Mouse (Mus musculus) thymus, postnatal 36 days (tissue): Measurements from ENCODE around the gene Snapin.

ENCODE experiments used
- DNase-seq, 2 experiments: peaks; one replicate each; pipeline ENCODE4 v3.0.0; 2022; ENCODE audit warnings: mixed read lengths in 2 of 2

The Snapin gene

DNA sequence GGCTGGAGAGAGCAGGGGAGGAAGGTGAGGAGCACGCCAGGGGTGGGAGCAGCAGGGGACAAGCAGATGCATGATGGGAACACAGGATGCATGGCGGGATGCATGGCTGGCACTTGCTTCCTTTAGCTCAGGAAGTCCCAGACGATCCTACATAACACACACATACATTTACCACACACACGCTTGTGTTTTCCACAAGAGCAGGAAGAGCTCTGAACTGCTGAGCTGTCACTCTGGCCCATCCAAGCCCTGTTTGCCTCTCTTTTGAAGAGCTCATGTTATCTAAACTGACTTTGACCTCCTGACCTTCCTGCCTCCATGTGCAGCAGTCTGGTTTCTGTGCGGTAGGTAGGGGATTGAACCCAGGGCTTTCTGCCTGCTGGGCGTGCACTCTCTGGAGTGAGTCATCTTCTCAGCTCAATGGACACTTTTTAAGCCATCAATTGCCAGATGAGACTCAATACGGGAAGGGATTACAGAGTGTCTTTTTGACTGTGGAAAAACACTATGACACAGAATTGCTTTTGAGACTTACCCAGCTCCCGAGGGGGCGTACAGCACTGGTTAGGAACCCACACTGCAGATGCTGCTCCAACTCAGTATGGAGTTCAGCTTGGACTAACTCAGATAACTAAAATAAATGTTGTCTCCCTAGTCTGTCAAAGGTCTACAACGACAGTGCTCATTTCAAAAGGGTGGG, 39.3 kb downstream of the Snapin start:
- DNase-seq = no peak

- no peak for DNase-seq
These were observed 40.0 kb downstream of the Snapin start for GRCm38 (mm10) chr3:90450874-90451273.

- no peak for DNase-seq
These were observed 42.2 kb downstream of the Snapin start for GRCm38 (mm10) chr3:90448626-90449025.

- no peak for DNase-seq
These were observed 43.7 kb downstream of the Snapin start for GRCm38 (mm10) chr3:90447123-90447494.

GRCm38 (mm10) chr3:90446389-90447122, 44.3 kb downstream of the Snapin start:
- peak; percentile 67 to 70 for DNase-seq

DNA sequence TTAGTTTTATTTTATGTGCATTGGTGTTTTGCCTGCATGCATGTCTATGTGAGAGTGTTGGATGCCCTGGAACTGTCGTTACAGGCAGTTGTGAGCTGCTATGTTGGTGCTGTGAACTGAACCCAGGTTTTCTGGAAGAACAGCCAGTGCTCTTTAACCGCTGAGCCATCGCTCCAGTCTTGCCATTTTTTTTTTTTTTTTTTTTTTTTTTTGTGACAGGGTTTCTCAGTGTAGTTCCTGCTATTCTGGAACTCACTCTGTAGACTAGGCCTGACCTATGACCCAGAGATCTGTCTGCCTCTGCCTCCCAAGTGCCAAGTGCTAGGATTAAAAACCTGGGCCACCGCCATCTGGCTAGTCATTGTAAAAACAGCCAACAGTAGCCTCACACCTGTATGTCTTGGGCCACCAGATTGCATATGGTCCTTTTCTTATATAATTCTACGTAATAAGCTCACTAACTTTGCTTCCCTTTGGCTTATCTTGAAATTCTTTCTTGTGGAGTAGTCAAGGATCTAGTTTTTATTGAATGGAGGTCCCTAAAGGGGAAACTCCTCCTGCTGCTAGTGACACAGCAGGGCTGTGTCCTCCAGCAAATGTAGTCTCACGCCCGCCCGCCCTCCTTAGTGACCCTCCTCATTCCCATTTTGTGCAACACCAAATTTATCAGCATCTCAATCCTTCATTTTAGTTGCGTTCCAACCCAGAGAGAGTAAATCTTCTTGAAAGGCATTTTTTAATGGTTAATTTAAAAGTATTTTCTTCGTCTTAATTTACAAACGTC, 45.2 kb downstream of the Snapin start:
- DNase-seq = no peak

DNA sequence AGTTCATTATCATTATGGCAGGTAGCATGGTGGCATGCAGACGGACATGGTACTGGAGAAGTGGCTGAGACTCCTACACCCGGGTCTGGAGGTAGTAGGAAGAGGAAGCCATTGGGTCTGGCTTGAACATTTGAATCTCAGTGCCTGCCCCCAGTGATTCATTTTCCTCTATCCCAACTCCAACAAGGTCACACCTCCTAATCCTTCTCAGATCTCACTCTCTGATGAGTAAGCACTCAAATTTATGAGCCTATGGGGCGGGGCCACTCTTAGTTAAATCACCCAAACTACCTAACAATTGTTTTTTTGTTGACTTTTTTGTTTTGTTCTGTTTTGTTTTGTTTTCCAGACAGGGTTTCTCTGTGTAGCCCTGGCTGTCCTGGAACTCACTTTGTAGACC, 46.9 kb downstream of the Snapin start:
- no peak for DNase-seq

DNA sequence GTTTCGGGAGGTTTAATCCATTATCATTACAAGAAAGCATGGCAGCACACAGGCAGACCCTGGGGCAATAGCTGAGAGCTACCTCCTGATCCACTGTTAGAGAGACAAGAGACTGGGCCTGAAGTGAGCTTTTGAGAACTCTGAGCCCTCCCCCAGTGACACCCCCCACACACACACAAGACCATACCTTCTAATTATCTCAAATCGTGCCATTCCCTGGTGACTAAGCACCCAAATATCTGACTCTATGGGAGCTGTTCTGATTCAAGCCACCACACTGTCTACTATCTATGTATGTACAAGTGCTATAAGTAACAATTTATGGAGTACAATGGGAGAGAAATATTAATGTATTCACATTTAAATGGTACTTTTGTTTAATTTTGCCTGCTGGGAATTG, 50.1 kb downstream of the Snapin start:
- no peak for DNase-seq
